Mouse (Mus musculus) adrenal gland, postnatal 25 days (tissue): Measurements from ENCODE around the gene Celf2. TPM values are rescaled to one million over a fixed set of nuclear protein-coding genes. Genes with fewer than 3 reads are reported as not detected.

ENCODE experiments used
- DNase-seq: peaks from one replicate; pipeline ENCODE4 v3.0.0; 2021; ENCODE audit warnings: mixed read lengths
- total RNA-seq: library from RNA; stranded (reverse); gene quantifications from 2 replicates; pipeline ENCODE4 v1.2.3, GENCODE M21; 2021

Celf2 gene
- total RNA-seq, 1 experiment from 2014 or later = 34.5 TPM

DNA sequence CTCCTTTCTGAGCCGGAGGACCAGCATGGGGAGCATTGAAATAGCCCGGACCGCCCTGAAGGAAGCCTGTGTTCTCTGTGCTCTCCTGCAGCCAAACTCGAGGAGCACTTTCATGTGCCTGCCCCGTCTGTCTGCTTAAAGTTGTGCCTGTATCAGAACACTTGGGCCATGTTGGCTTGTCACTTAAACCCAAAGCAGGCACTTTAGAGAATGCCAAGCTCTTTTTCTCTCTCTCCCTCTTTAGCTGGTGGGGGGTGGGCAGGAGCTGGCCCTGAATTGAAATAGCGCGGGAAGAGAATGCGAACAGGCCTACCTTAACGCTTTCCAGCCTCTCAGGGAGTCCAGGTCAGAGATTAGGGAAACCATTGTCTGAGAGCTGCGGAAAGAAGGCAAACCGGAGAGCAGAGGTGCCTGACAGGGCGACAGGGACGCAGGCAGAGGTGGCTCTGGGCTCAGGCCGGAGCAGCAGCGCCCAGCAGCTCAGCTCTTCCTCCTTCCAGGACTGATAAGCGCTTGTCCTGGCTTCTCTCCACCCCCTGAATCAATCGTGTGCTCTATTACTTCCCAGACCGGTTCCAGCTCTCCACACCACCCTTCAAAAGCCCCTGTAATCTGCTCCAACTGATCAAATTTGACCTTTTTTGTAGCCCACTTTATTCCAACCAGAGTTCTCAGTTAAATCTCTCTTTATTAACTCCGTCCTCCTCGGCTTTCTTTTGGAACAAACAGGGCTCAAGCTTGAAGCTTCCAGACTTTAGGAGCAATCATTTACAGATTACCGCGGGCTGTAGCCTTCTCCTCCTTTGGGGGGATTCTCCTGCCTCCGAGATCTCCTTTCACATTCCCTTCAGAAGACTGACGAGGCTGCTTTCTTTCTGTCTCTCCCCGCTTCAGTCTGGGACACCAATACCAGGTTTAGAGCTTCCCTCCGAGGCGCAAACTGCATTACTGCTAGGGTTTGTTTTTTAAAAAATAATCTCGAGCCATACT, 428.3 kb downstream of the Celf2 start:
- DNase-seq = peak; percentile 31

DNA sequence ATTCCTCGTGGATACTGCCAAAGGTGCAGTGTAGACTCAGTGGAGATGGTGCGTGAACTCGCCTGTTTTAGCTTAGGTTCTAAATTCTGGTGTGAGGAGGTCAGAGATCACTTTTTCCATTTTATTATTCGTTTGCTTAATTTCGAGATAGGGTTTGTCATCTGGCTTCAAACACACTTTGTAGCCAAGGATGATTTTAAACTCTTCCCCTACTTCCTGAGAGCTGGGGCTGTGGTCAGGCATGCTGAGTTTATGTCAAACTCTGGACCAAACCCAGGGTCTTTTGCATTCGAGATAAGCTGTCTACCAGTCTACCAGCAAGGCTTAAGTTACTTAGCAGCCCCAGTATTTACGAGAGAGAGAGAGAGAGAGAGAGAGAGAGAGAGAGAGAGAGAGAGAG, 429.3 kb downstream of the Celf2 start:
- DNase-seq = no peak

DNA sequence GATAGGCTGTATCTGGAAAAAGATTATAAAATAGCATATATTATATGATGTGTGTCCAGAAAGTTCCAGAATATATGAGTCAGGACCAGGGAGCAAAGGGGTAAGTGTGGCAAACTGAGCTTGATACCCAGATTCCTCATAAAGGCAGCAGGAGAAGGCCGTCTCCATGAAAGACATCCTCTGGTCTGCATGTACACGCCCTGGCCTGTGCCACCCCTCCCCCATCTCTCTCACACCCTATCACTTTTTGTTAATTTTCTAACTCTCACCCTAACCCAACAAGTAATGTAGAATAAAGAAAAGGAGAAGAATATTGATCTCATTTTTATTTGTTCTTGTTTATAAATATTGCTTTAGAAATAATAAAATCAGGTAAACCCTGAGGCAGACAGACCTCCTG, 430.0 kb downstream of the Celf2 start:
- no peak for DNase-seq

DNA sequence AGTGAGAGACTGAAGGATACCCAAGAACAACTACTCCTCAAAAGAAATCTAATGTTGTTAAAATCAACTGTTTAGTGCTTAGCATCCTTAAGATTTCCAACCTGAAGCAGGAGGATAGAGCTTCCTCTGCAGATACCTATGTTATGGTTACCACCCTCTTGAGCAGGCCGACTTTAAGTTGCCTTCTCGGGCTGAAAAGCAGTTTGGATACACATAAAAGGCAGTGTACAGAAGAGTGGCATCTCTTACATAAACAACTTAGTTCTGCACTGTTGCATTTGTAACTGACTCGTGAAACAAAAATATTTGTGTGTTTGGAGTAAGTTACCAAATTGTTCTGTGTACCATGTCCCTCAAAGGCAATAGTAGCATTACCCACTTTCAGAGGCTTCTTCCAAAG, 435.6 kb downstream of the Celf2 start:
- no peak for DNase-seq

DNA sequence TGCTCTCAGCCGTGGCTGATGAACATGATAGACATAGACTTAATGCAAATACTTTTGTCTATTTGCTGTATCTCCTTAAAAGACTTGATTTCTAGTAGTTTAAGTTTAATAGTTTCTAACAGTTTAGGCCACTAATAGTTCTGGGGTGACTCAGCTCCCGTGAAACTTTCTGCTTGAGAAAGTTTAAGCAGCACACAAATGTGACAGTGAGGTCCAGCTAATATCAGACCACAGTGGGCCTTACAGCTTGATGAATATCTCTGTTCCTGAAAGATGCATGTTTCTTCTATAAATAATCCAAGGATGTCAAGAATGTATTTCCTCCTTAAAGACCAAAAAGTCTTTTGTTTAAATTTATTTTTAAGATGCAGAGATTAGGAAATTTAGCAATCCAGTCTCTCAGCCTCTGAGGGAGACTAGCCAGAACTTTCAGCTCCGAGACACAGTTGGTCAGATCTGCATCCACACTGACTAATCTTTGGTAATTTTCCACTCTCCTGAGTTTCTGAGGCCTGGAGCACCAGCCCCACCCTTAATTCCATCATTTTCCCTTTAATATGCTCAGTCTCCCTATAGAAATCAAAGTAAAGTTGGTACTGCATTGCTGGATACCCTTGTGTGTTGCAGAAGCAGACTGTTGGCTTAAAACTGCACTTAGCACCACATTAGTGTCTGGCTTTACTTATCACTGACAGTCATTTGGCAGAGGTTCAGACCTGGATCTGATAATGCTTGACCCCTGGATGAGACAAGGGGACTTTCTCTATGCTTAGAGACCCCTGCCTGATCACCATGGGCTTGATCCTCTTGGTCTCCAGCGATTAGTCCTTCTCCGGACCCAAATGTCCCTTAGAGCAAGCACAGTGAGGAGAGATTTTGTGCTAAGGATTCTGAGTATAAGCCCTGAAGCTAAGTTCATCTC, 436.8 kb downstream of the Celf2 start:
- no peak for DNase-seq

DNA sequence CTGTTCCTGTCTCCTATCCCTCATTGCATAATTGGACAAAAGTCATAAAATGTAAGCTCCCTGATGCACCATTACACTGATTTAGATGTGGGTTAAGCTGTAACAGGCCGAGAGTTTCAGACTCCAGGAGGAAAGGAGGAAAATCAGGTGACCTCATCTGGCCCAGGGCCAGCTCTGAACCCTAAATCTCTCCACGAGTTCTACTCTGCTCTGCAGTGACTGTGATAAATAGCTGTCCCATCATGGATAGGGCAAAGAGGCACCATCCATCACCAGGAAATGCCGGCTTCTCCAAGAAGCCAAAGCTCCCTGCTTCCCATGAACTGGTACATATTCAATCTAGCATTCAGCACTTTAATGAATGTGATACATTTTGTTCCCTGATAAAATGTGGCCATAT, 439.9 kb downstream of the Celf2 start:
- no peak for DNase-seq

DNA sequence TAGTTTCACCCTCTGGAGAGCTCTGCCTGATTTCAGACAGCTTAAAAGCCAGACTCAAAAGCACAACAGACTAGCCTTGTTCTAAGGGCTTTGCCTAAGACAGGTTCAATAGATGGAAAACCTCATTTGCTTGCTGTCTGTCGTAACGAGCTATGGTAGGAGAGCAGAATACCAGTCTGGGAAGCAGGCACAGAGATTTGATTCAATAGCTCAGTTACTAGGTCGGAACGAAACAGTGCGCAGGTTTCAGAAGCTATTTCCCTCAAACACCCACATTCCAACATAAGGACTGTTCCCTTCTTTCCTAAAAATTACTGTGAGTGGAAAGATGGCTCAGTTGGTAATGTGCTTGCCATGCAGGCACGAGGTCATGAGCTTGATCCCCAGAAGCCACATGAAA, 441.1 kb downstream of the Celf2 start:
- no peak for DNase-seq

DNA sequence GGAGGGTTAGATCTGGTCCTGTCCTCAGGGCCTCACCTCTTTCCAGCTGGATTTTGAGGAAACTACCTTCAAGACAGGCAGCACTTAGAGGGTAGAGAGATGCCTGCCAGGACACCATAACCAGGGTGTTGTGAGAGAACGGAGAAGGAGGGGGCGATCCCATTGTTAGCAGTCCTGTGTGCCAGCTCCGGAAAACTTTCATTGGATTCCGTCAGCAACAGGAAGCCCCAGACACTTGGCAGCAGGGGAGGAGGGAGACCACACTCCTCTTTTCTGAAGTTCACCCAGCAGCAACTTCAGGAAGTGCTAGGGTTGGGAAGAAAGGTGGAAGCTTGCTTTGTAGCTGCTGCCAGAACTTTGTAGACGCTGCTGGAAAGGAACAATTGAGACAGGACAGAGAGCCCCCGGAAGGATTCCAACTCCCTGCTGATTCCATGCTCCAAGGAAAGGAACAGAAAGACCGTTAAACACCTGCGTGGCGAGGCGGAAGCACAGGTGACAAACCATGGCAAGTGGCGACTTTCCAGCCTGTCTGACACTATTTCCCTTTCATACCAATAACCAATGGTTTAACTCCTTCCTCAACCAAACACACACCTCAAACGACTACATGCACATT, 445.7 kb downstream of the Celf2 start:
- DNase-seq = no peak

DNA sequence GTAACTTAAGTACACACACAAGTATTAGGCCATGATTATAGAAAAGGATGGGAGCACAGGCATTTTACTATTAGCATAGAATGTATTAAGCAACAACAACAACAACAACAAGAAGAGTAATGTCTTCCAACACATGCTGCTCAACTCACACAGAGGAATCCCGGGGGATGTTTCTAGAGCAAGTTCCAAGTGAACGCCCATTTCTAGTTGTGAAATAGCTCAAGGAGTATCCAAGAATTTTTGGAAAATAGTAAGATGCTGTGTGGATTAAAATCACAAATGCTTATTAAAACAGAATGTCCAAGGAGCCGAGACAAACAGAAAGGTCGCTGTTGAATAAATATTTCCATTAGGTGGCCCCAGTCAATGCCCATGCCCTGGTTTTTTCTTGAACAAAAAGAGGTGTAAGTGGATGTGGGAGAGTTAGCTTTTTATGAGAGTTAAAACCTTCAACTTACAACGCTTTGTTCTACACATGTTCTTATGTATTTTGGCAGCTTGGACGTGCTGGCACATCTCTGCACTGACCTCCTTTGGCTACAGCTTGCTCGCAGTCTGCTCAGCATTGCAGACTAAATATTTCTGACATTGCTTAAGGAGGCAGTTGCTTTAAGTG, 448.8 kb downstream of the Celf2 start:
- no peak for DNase-seq

DNA sequence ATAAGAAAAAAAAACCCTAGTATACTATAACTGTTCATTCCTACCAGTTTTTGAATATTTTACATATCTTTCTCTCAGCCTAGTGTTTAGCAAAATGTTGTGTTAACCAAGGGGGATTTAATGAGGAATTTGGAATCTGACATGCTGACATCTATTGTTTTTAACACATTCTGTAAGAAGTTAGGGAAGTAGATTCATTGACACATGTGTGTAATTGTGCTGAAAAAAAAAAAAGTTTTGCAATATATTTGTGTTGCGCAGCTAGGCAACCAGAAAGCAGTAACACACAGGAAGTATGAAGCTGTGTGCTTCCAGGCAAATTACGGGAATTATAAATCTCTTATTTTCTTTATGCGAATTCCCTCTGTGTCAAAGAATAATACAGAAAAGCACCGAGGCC, 453.0 kb downstream of the Celf2 start:
- DNase-seq = no peak

DNA sequence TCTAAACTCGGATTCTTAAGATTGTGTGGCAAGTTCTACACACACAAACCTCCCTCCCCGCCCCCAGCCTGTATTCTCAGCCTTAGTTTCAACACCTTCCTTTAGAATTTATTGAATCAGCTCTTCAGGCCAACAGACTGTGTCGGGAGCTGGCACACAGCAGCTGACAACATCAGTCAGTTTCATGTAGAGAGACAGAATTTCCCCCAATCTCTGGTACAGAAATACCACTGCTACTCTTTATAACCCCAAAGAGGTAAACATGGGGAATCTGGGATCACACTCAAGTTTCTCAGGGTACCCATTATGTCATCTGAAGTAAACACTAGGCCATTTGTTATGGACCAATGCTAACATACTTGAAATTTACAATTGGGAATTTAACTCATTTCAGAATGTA, 453.4 kb downstream of the Celf2 start:
- no peak for DNase-seq

DNA sequence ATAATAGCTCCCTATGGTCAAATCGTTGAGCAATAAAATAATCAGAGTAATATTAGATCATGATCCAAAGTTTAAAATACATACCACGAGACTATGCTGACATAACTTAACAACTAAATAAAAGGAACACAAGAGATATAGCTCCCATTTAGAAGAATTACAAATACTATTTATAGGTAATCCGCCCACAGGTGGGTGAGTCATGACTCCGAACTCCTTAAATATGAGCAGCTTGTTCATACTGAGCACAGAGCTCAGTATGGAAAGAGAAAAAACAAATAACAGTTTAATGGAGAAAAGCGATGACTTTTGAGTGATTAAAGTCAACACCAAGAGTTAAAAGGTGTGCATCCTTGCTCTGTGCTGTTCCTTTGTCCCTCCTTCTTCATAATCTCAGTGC, 458.3 kb downstream of the Celf2 start:
- DNase-seq = no peak

DNA sequence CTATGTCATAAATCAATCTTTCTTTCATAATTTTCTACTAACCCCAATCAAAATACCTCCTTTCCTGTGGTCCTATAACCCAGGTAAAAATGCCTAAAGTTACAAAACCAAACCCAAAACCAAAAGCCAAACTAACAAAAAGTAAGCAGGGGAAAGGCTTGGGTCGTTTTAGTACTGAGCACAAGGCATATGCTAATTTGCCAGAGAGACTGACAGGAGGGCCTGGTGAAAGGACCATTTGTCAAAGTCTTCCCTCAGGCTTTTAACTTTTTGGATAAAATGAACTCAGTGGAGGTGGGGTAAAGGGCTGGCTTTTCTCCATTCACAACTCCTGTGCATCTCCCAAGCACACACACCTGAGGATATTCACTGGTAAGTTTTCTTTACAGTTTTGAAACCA, 463.2 kb downstream of the Celf2 start:
- DNase-seq = no peak

DNA sequence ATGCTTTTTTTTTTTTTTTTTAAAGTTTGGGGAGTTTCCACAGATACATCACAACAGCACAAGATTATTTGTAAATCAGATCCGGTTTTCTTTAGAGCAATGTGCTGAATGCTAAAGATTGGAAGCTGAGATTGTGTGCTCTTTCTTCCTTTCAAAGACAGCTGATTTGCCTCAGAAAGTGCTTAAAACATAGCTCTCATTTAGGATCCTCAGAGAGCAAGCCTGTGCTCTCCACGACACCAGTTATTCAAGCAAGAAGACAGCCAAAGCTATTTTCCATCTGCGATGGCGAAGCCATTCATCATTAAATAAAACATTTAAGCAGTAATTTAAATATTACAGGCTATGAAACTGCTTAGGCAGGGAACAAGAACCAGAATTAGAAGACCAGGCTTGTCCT, 463.8 kb downstream of the Celf2 start:
- no peak for DNase-seq

DNA sequence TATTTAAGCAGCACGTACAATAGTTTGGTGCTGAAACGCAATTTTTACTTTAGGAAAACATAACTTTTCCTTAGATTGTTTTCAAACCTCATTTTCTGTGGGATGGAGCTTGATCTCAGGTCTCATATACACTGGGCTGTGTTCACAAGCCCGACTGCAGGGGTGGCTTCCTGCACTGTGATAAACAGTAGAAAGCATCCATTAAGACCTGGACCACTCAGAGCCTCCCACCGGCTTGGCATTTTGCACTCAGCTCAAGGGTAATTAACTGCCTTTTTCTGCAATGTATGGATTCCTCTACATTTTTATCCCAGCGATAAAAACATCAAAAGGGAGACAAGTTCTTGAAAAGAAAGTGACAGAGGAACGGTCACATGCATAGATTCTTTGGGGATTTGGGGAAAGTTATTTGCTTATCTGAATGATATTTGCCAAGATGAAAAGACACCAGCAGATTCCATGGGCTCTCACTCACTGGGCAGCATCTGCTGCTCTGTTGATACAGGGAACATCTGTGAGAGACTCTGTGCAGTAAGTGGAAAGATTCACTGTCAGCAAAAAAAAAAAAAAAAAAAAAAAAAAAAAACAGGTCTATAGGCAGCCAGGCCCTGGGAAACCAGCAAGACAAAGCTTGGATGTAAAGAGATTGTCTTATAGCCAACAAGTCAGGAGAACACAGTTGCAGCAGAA, 465.4 kb downstream of the Celf2 start:
- DNase-seq = no peak

DNA sequence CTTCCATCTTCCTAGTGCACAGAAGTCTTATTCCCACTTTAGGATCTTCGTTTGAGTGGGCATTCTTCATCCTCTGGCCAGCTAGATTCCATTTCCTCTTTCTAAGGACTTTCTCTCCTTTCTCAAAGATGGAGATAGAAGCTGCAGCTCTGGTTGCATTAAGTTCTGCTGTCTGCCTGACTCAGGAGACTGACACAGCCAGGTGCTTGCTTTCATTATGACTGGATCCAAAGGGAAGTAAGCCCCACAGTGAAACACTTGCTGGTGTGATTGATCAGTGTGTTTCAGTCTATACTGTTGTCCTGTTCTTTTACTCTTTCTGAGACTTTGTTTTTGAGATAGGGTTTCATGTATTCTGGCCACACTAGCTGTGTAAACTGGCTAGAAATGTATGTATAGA, 468.4 kb downstream of the Celf2 start:
- no peak for DNase-seq

DNA sequence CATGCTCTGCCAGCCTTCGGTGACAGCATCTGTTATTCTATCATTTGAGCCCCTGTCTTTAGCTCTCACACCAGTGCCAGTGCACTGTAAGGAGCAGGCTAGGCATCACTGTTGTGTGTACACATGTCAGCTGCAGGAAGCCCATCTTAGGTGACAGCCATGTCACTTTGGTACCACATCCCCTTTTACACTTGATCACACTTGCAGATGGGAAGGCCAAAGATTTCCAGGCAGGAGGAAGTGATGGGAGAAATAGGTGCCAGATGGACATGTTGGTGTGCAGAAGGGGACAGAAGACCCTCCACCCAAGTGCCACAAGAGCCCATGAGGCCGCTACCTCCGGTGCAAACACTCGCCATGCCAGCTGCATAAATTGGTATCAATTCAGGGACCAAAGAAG, 470.4 kb downstream of the Celf2 start:
- DNase-seq = no peak

DNA sequence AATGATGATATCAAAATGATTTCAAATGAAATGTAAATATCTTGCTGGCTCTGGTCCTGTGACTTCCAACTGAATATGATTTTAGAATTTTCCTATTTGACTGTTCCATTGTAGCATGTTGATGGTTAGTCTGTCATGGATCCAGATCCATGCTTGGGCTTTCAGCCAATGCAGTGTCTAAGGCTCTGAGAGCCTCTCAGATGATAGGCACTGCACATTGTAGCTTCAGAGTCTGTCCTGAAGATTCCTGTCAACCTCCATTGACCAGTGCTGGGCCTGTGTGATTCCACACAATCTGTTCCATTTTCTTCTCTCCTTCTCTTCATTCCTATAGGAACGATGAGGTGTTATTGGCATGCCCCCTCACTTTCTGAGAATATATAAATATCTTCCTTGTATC, 478.0 kb downstream of the Celf2 start:
- DNase-seq = no peak

DNA sequence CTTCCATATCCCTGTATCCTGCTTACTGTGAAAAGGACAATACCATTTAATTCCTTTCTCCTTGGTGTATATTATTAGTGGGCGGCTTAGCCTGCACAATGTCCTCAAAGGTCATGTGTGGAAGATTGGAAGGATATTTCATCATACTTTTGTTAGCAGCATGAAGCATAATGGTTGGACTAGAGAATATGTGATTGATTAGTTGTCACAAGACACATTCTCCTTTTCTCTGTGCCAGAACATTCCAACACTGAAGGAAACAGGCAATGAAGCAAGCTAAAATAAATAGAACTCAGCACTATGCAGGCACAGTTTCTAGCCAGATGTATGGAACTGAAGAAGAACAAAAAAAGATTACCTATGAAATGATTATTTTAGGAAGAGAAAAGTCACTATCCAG, 482.6 kb downstream of the Celf2 start:
- DNase-seq = no peak

DNA sequence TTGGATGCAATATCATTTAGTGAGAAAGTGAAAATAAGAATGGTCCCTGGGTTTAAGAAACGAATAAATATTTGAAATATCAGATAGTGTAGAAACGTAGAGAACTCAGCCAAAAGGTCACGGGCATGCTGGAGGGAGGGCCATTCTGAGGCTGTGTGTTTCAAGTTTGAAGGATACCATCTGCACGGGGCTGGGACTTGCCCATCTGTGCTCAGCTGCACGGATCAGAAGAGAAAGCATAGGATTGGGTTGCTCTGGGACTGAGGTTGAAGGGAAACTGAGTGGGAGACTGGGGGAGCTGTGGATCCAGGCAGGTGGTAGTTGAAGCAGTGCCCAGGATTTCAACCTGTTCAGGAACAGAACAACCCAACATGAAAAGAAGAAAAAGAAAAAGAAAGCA, 483.8 kb downstream of the Celf2 start:
- DNase-seq = no peak

DNA sequence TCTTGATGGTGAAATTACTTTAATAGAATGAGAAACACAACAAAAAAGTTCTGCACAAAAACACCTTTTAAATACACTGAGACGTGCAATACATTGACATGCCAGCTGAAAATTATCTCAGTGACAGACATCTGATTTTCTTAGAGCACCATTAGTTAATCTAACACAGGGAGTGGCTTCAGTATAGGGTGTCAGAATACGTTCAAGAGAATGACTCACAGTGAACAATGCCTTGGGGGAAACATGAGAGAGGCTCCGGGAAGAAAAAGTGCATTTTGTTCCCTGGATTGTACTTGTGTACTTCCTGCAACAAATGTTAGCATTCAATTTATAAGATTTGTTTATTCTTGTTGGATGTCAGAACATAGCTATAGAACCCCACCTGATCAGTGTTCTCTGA, 487.2 kb downstream of the Celf2 start:
- DNase-seq = no peak
